8 mouse cellular contexts compared by ENCODE assay signal in the genomic region with DNA sequence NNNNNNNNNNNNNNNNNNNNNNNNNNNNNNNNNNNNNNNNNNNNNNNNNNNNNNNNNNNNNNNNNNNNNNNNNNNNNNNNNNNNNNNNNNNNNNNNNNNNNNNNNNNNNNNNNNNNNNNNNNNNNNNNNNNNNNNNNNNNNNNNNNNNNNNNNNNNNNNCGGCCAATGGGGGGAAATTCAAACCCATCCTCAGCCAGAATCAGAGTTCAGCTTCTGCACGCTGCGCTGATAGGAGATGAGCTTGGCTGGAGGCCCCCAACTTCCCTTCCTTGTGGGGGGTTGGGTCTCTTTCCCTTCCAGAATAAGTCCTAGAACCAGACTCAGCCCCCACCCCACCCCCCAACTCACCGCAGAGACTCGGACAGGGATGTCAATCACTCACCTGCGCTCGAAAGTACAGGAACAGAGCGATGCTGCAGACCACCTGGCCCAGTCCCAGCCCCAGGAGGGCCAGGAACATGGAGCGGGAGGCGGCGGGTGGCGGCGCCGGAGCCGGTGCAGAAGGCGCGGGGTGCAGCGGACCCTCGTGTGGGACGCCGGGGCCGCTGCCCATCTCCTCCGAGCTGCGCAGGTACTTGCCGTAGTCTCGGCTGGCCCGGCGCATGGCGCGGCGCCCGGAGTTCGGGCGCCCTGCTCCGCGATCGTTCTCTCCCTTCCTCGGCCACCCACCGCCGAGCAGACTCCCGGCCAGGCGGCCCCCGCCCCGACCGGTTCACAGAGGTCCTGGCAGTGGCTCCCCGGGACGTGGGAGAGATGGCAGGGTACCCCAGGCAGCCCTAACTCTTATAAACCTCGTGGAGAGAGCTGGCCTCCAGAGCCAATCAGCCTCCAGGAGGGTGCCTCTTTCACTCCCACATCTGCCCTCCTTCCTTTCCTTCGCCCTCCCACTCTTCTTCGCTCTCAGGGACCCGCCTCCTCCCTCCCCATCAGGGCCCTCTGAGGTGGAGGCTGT. TPM values are rescaled to one million over a fixed set of nuclear protein-coding genes. Genes with fewer than 3 reads are reported as not detected.
DNase-seq lines count a peak whose midpoint lies in the region; ATAC-seq and TF ChIP-seq lines count a peak whose summit lies in the region.

A gene (minus strand): TSS at position 758 of the 952 bp plus-strand sequence.

- peak within 1 kb of the TSS; percentile 95 for H3K4me2 ChIP-seq in forebrain, embryonic 16.5 days (ENCODE audit: low read length)
- peak within 1 kb of the TSS; percentile 83 for H3K4me2 ChIP-seq in limb, embryonic 14.5 days (replicated peaks; ENCODE audit: low read depth, low read length, severe bottlenecking)
- peak within 1 kb of the TSS; percentile 74 for H3K4me2 ChIP-seq in stomach, embryonic 14.5 days (replicated peaks; ENCODE audit: low read depth, low read length)

- DNase-seq in layer of hippocampus, adult 2 months (ENCODE audit: low spot score in 2 of 2), result no peak
- no peak for DNase-seq in layer of hippocampus, postnatal 10 days (ENCODE audit: low spot score in 2 of 2)
- no peak for DNase-seq in limb, embryonic 14.5 days (ENCODE audit: low spot score)
- no peak for DNase-seq in adrenal gland, postnatal 4 days (ENCODE audit: low spot score in 2 of 2)
- no peak for DNase-seq in frontal cortex, postnatal 14 days (ENCODE audit: low spot score in 2 of 2)

- peak; percentile 42 for ATAC-seq in activated CD4-positive, CD25-positive, alpha-beta regulatory T cell, adult 4 months
- ATAC-seq in forebrain, embryonic 16.5 days, result peak; percentile 52; the same call in 1 of the 2 replicates
- peak; percentile 30 for ATAC-seq in limb, embryonic 14.5 days (ENCODE audit: low FRiP score, low read depth)
- ATAC-seq in stomach, embryonic 14.5 days (ENCODE audit: insufficient number of reproducible peaks, insufficient read depth, low FRiP score, low read depth), result peak; percentile 58

- peaks cover 19% of the 10 kb centered on the region for H3K27me3 ChIP-seq in forebrain, embryonic 16.5 days (replicated peaks; ENCODE audit: control insufficient read depth, insufficient read depth, low read length)
- H3K27me3 ChIP-seq in limb, embryonic 14.5 days (ENCODE audit: control insufficient read depth, insufficient read depth, low read length), result peaks cover 16% of the 10 kb centered on the region; the same call in 1 of the 2 replicates
- H3K27me3 ChIP-seq in stomach, embryonic 14.5 days (ENCODE audit: control insufficient read depth, insufficient read depth, low read length), result 0 out of 2 replicates have a peak, but pooled peaks cover 9% of the 10 kb centered on the region

- no peak within 1 kb of the TSS for H3K27ac ChIP-seq in layer of hippocampus, adult 2 months
- no peak within 1 kb of the TSS for H3K27ac ChIP-seq in forebrain, embryonic 16.5 days (ENCODE audit: low read length)
- no peak within 1 kb of the TSS for H3K27ac ChIP-seq in limb, embryonic 14.5 days (replicated peaks; ENCODE audit: low read depth, low read length)
- H3K27ac ChIP-seq in stomach, embryonic 14.5 days (ENCODE audit: low read length), result no peak within 1 kb of the TSS

- H3K4me1 ChIP-seq in forebrain, embryonic 16.5 days (replicated peaks; ENCODE audit: control insufficient read depth, insufficient read depth, low read length), result peaks cover 8% of the 10 kb centered on the region
- peaks cover 3% of the 10 kb centered on the region; the same call in 1 of the 2 replicates for H3K4me1 ChIP-seq in limb, embryonic 14.5 days (ENCODE audit: control insufficient read depth, insufficient read depth, low read length)
- H3K4me1 ChIP-seq in stomach, embryonic 14.5 days (ENCODE audit: control insufficient read depth, insufficient read depth, low read length), result 0 out of 2 replicates have a peak, but pooled peaks cover 4% of the 10 kb centered on the region

- TF ChIP-seq POLR2A in limb, embryonic 14.5 days (IDR thresholded peaks at IDR 0.05; ENCODE audit: borderline replicate concordance, extremely low read depth, insufficient read depth, insufficient read length), result no peak

- WGBS in forebrain, embryonic 16.5 days, result under 1% methylated on average over 51 of the region's 51 CpGs
- under 1% methylated on average over 28 of the region's 51 CpGs for WGBS in limb, embryonic 14.5 days
- 2% methylated on average over 45 of the region's 51 CpGs for WGBS in stomach, embryonic 14.5 days

- TF ChIP-seq CTCF in layer of hippocampus, adult 2 months (conservative IDR thresholded peaks at IDR 0.05), result no peak

- H3K9me3 ChIP-seq in forebrain, embryonic 16.5 days (ENCODE audit: control insufficient read depth, low read length), result no peaks in the 10 kb centered on the region
- no peaks in the 10 kb centered on the region for H3K9me3 ChIP-seq in limb, embryonic 14.5 days (ENCODE audit: control insufficient read depth, low read length)
- H3K9me3 ChIP-seq in stomach, embryonic 14.5 days (ENCODE audit: control insufficient read depth, low read depth, low read length), result no peaks in the 10 kb centered on the region

- peak within 1 kb of the TSS; percentile 58 for H3K9ac ChIP-seq in forebrain, embryonic 16.5 days (replicated peaks; ENCODE audit: low read depth, low read length)
- peak within 1 kb of the TSS; percentile 45 for H3K9ac ChIP-seq in limb, embryonic 14.5 days (ENCODE audit: low read depth, low read length, severe bottlenecking)
- no peak within 1 kb of the TSS for H3K9ac ChIP-seq in stomach, embryonic 14.5 days (replicated peaks; ENCODE audit: low read depth, low read length)

- H3K4me3 ChIP-seq in layer of hippocampus, adult 2 months, result peak within 1 kb of the TSS; percentile 49
- peak within 1 kb of the TSS; percentile 50 for H3K4me3 ChIP-seq in forebrain, embryonic 16.5 days (replicated peaks; ENCODE audit: low read length)
- peak within 1 kb of the TSS; percentile 49 for H3K4me3 ChIP-seq in limb, embryonic 14.5 days (replicated peaks; ENCODE audit: low read length)
- H3K4me3 ChIP-seq in stomach, embryonic 14.5 days (ENCODE audit: low read depth, low read length), result peak within 1 kb of the TSS; percentile 37

- no peaks in the 10 kb centered on the region for H3K36me3 ChIP-seq in forebrain, embryonic 16.5 days (ENCODE audit: control insufficient read depth, insufficient read depth)
- no peaks in the 10 kb centered on the region for H3K36me3 ChIP-seq in limb, embryonic 14.5 days (ENCODE audit: control insufficient read depth, insufficient read depth, low read length)
- no peaks in the 10 kb centered on the region for H3K36me3 ChIP-seq in stomach, embryonic 14.5 days (ENCODE audit: control insufficient read depth, insufficient read depth, low read length)

RNA-seq across cellular contexts. Expression of the gene that starts here (rescaled TPM):
- not detected for total RNA-seq in layer of hippocampus, adult 2 months (2021)
- total RNA-seq in layer of hippocampus, postnatal 10 days (2021), result under 1 TPM in 1 of 2 experiments, not detected in 1; 0.13 TPM
- polyA plus RNA-seq in activated CD4-positive, CD25-positive, alpha-beta regulatory T cell, adult 4 months (2017; shearing (Covaris generic)), result 10 to 100 TPM; 10.7 to 12.4 TPM
- 0.15 and 0.17 TPM in 2 replicates for polyA plus RNA-seq in forebrain, embryonic 16.5 days (2015; fragmentation: Nextera tagmentation; extraction: Ambion mirVana)
- 0.90 and 0.98 TPM in 2 replicates for polyA plus RNA-seq in limb, embryonic 14.5 days (2012; rRNA removed)
- polyA plus RNA-seq in limb, embryonic 14.5 days (2014; fragmentation: Nextera tagmentation; extraction: Ambion mirVana), result 0.84 and 1.1 TPM in 2 replicates
- polyA plus RNA-seq in stomach, embryonic 14.5 days (2014; fragmentation: Nextera tagmentation; extraction: Ambion mirVana), result 0.25 TPM in 1 of 2 replicates, not detected in the other
- not detected for total RNA-seq in adrenal gland, postnatal 4 days (2021)

Comparison
In these comparisons a context has a peak if more than half of its experiments do, and no peak if none do; other contexts are left out.
1. Peak in ATAC-seq, H3K4me3 ChIP-seq, H3K9ac ChIP-seq and H3K4me2 ChIP-seq in forebrain, embryonic 16.5 days; RNA of the gene not detected or under 1 TPM.
2. Peak in ATAC-seq, H3K4me3 ChIP-seq and H3K4me2 ChIP-seq in stomach, embryonic 14.5 days; RNA of the gene not detected or under 1 TPM.